Mouse (Mus musculus): Measurements from ENCODE around the gene Wfdc2.

GRCm38 (mm10) chr2:164593494-164593893, 31.3 kb downstream of the Wfdc2 start, which contains the start of gene Eppin:
- TF ChIP-seq CTCF (IDR thresholded peaks at IDR 0.05) (no peak), EP300 (IDR thresholded peaks at IDR 0.05) (no peak)

Data from lung, postnatal 0 days (tissue).